Mouse (Mus musculus) embryonic facial prominence, embryonic 12.5 days (tissue): Measurements from ENCODE around the gene Olfr1089. TPM values are rescaled to one million over a fixed set of nuclear protein-coding genes. Genes with fewer than 3 reads are reported as not detected.

Source experiments
- ATAC-seq: fragments of 200-750 bp; cut with Nextera tagmentation; 2 replicates; pipeline ENCODE4 v1.8.0; 2017; ENCODE audit not compliant: insufficient number of reproducible peaks, insufficient read depth, low FRiP score, low TSS enrichment
- H3K27ac ChIP-seq: fragments of 300-500 bp; sonication (generic); 2 replicates; pipeline ENCODE4 v1.5.1; 2016; ENCODE audit warnings: mild to moderate bottlenecking
- H3K27me3 ChIP-seq: fragments of 300-500 bp; sonication (generic); 2 replicates; pipeline ENCODE4 v1.6.1; 2016; ENCODE audit warnings: mild to moderate bottlenecking, moderate library complexity
- H3K36me3 ChIP-seq: fragments of 300-500 bp; sonication (generic); 2 replicates; pipeline ENCODE4 v1.6.1; 2016; ENCODE audit warnings: mild to moderate bottlenecking
- H3K4me1 ChIP-seq: fragments of 300-500 bp; sonication (generic); 2 replicates; pipeline ENCODE4 v1.6.1; 2016
- H3K4me2 ChIP-seq: fragments of 300-500 bp; sonication (generic); replicated peaks from 2 replicates; pipeline ENCODE4 v1.6.1; 2016; ENCODE audit warnings: mild to moderate bottlenecking, moderate library complexity
- H3K4me3 ChIP-seq: fragments of 300-500 bp; sonication (generic); 2 replicates; pipeline ENCODE4 v1.5.1; 2016; ENCODE audit warnings: mild to moderate bottlenecking
- H3K9ac ChIP-seq: fragments of 300-500 bp; sonication (generic); 2 replicates; pipeline ENCODE4 v1.6.1; 2016; ENCODE audit warnings: mild to moderate bottlenecking, moderate library complexity
- H3K9me3 ChIP-seq: fragments of 300-500 bp; sonication (generic); 2 replicates; pipeline ENCODE4 v1.6.1; 2016; ENCODE audit warnings: mild to moderate bottlenecking, moderate library complexity
- WGBS: fragments of 180-500 bp; shearing (Covaris S2); methylation state at CpG from one replicate; pipeline ENCODE4 v1.1.7; 2016; 5-methylcytosine and 5-hydroxymethylcytosine counted together
- polyA plus RNA-seq: library from polyadenylated mRNA; unstranded; fragments of >200 nt; fragmentation: Nextera tagmentation; extraction: Ambion mirVana; gene quantifications from 2 replicates; pipeline ENCODE4 v1.2.1, GENCODE M21; 2016

The Olfr1089 gene
- polyA plus RNA-seq, result not detected in 2 replicates

DNA sequence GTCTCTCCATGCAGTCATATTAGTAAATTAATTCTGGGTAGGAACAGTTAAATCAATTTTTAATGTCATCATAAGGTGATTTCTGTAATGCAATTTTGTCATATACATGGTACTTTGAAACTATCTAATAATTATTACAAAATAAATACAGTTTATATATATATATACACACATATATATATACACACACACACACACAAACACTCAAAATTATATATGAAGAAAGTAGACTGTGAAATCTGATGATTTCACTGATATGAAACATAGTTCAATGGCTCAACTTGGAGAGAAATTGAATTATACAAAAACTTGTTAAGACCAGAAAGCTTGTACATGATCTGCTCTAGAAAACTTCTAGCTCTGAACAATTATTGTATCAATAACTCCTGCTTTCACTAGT is at the start of gene Olfr1089:
Gene Olfr1089, minus strand, starts transcription at position 101 of the 400 bp plus-strand sequence.
- Histone ChIP-seq H3K27ac (no peak within 1 kb of the TSS), H3K9ac (no peak within 1 kb of the TSS), H3K9me3 (no peaks in the 10 kb centered on the region), H3K36me3 (no peaks in the 10 kb centered on the region), H3K4me1 (no peaks in the 10 kb centered on the region), H3K27me3 (no peaks in the 10 kb centered on the region), H3K4me3 (no peak within 1 kb of the TSS), H3K4me2 (no peak within 1 kb of the TSS)
- no peak for ATAC-seq

DNA sequence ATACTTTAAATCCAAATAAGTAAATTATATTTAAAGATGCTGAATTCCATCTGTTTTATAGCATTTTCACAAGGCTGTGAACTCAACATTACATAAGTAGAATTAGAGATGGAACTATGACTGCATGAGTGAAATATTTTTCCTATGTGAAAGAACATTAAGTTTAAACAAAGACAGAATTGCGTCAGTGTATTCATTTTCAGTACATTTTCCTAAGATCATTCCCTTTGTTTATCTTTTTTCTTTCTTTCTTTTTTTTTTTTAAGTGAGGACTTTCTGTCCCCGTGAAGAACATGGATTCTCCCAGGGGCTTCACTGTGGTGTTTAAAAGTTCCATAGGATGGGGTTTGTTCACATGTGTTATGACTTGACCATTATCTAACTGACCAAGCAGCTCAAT is 48.7 kb upstream of the Olfr1089 start, which contains the start of gene Olfr1093:
Gene Olfr1093, plus strand, starts transcription at position 301 of the 400 bp plus-strand sequence.
- no peak within 1 kb of the TSS for H3K27ac ChIP-seq
- H3K36me3 ChIP-seq, result no peaks in the 10 kb centered on the region
- no peak within 1 kb of the TSS for H3K4me2 ChIP-seq
- H3K4me1 ChIP-seq, result no peaks in the 10 kb centered on the region
- H3K27me3 ChIP-seq, result no peaks in the 10 kb centered on the region
- no peaks in the 10 kb centered on the region for H3K9me3 ChIP-seq
- H3K9ac ChIP-seq, result no peak within 1 kb of the TSS
- WGBS, result 85% methylated on average over 2 of the region's 2 CpGs
- ATAC-seq, result no peak
- H3K4me3 ChIP-seq, result no peak within 1 kb of the TSS

GRCm38 (mm10) chr2:86761050-86761449 is 27.5 kb upstream of the Olfr1089 start:
- no peak for ATAC-seq
- Histone ChIP-seq H3K27me3 (no peaks in the 10 kb centered on the region), H3K9ac (no peak overlapping the region), H3K4me2 (no peak overlapping the region), H3K4me1 (no peaks in the 10 kb centered on the region), H3K27ac (no peak overlapping the region), H3K36me3 (no peaks in the 10 kb centered on the region), H3K4me3 (no peak overlapping the region), H3K9me3 (no peaks in the 10 kb centered on the region)
- 93% methylated on average over 6 of the region's 6 CpGs for WGBS

GRCm38 (mm10) chr2:86758893-86759292 is 25.4 kb upstream of the Olfr1089 start, which contains the start of gene Olfr1090:
Gene Olfr1090 (minus strand): TSS chr2:86758993.
- ATAC-seq, result no peak
- Histone ChIP-seq H3K4me1 (no peaks in the 10 kb centered on the region), H3K9ac (no peak within 1 kb of the TSS), H3K27me3 (no peaks in the 10 kb centered on the region), H3K27ac (no peak within 1 kb of the TSS), H3K4me3 (no peak within 1 kb of the TSS), H3K4me2 (no peak within 1 kb of the TSS), H3K36me3 (no peaks in the 10 kb centered on the region), H3K9me3 (no peaks in the 10 kb centered on the region)
- WGBS, result 85% methylated on average over 1 of the region's 1 CpGs

GRCm38 (mm10) chr2:86698295-86698694 is 35.2 kb downstream of the Olfr1089 start, which contains the start of gene Olfr1087:
Gene Olfr1087 (minus strand): TSS chr2:86698395.
- Histone ChIP-seq H3K4me3 (no peak within 1 kb of the TSS), H3K9me3 (no peaks in the 10 kb centered on the region), H3K27me3 (no peaks in the 10 kb centered on the region), H3K27ac (no peak within 1 kb of the TSS), H3K36me3 (no peaks in the 10 kb centered on the region), H3K9ac (no peak within 1 kb of the TSS), H3K4me1 (no peaks in the 10 kb centered on the region), H3K4me2 (no peak within 1 kb of the TSS)
- ATAC-seq, result no peak

Other genes with a start within 250 kb of the Olfr1089 start
- not detected in 2 replicates for gene Olfr228, start 246.3 kb downstream of the Olfr1089 start, polyA plus RNA-seq
- not detected in 2 replicates for gene Olfr1076, start 225.2 kb downstream of the Olfr1089 start, polyA plus RNA-seq
- gene Olfr1079, start 191.2 kb downstream of the Olfr1089 start, polyA plus RNA-seq, result not detected in 2 replicates
- gene Olfr1080, start 175.5 kb downstream of the Olfr1089 start, polyA plus RNA-seq, result not detected in 2 replicates
- not detected in 2 replicates for gene Olfr1082, start 134.7 kb downstream of the Olfr1089 start, polyA plus RNA-seq
- not detected in 2 replicates for gene Olfr1084, start 94.0 kb downstream of the Olfr1089 start, polyA plus RNA-seq
- gene Olfr1085, start 71.7 kb downstream of the Olfr1089 start, polyA plus RNA-seq, result not detected in 2 replicates
- not detected in 2 replicates for gene Olfr1086, start 53.6 kb downstream of the Olfr1089 start, polyA plus RNA-seq
- gene Olfr1087, start 35.3 kb downstream of the Olfr1089 start, polyA plus RNA-seq, result not detected in 2 replicates
- gene Olfr1090, start 25.3 kb upstream of the Olfr1089 start, polyA plus RNA-seq, result not detected in 2 replicates
- gene Olfr1093, start 48.8 kb upstream of the Olfr1089 start, polyA plus RNA-seq, result not detected in 2 replicates
- gene Olfr141, start 76.3 kb upstream of the Olfr1089 start, polyA plus RNA-seq, result not detected in 2 replicates
- not detected in 2 replicates for gene Olfr1094, start 91.0 kb upstream of the Olfr1089 start, polyA plus RNA-seq
- not detected in 2 replicates for gene Olfr1095, start 118.0 kb upstream of the Olfr1089 start, polyA plus RNA-seq
- gene Gm13723, start 141.1 kb upstream of the Olfr1089 start, polyA plus RNA-seq, result not detected in 2 replicates
- not detected in 2 replicates for gene Olfr1097, start 158.5 kb upstream of the Olfr1089 start, polyA plus RNA-seq
- not detected in 2 replicates for gene Olfr1098, start 190.8 kb upstream of the Olfr1089 start, polyA plus RNA-seq
- not detected in 2 replicates for gene Olfr1099, start 227.0 kb upstream of the Olfr1089 start, polyA plus RNA-seq
- gene Olfr1100, start 246.3 kb upstream of the Olfr1089 start, polyA plus RNA-seq, result not detected in 2 replicates